Mouse (Mus musculus) liver, embryonic 14.5 days (tissue): ENCODE measurements around the gene Hint1.

Source experiments
- CTCF ChIP-seq: IDR thresholded peaks from 2 replicates; pipeline ENCODE4 v1.5.1; 2016; ENCODE audit warnings: antibody characterized with exemption, low read depth, control low read depth
- EP300 ChIP-seq: IDR thresholded peaks from 2 replicates; pipeline ENCODE4 v1.6.1; 2016; ENCODE audit warnings: antibody characterized with exemption, low read depth

DNA sequence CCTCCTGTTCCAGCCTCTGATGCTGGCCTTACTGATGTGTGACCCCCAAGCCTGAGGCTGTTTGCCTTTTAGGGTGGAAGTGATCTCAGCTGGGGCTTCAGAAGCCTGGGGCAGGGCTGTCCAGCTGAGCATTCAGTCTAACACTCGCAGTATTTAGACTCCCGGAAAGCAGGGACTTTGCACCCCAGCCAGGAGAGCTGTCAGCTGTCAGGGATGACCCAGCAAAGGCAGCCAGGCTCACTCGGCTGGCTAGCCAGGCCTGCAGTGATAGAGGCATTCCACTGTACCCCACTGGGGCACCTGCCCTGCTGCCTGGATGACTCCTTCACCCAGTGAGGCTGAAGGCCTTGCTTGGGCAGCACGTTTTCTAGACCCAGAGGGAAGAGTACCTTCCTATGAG is 39.7 kb downstream of the Hint1 start:
- TF ChIP-seq CTCF: no peak
- TF ChIP-seq EP300: no peak
